Mouse (Mus musculus) cortical plate, adult 2 months (tissue): ENCODE measurements around the gene Sag.

ENCODE experiments used
- CTCF ChIP-seq: fragments of 200-500 bp; IDR thresholded peaks from 2 replicates; pipeline ENCODE4 v1.5.1; 2011; ENCODE audit warnings: mild to moderate bottlenecking, control low read depth, low read length; ENCODE audit not compliant: insufficient read depth; ENCODE audit errors: extremely low read depth
- POLR2A ChIP-seq: fragments of 200-500 bp; IDR thresholded peaks from 2 replicates; pipeline ENCODE4 v1.6.1; 2011; ENCODE audit warnings: mild to moderate bottlenecking, low read length, control low read depth; ENCODE audit not compliant: insufficient read depth; ENCODE audit errors: extremely low read depth

DNA sequence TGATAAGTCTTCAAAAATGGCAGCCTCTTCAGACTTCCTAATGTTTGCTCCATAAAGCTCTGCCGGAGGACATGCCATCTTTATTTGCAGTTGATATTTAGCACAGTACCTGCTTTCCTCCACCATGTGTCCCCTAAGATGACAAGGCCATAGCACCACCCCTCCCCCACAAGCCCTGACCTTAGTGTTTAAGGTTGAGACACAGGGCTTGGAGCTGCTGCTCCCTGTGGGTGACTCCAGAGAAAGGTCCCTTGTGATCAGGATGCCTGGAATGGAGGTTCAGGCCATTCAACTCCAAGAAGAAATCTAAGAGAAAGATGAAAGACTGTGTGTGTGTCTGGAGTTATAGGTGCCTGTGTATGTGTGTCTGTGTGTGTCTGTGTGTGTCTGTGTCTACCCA lies 5.8 kb upstream of the Sag start:
- TF ChIP-seq CTCF (no peak), POLR2A (no peak)
